Mouse (Mus musculus) megakaryocyte-erythroid progenitor cell, adult 5-6 weeks (primary cell): Measurements from ENCODE around the gene Dupd1. TPM values are rescaled to one million over a fixed set of nuclear protein-coding genes. Genes with fewer than 3 reads are reported as not detected.
A peak's percentile ranks its signal among the peaks of the same experiment; 100 is the strongest.

Source experiments
- ATAC-seq: replicated peaks from 2 replicates; pipeline ENCODE4 v1.8.0; 2016; ENCODE audit warnings: mild to moderate bottlenecking, inconsistent platforms; ENCODE audit not compliant: severe bottlenecking, poor library complexity, low FRiP score, low TSS enrichment
- total RNA-seq, 2 experiments: library from RNA; stranded (forward) in 1 of 2; stranded (reverse) in 1 of 2; fragments of 200-1000, 215-1000 nt in 1 of 2; fragments of >200 nt in 1 of 2; fragmentation: Nextera tagmentation in 1 of 2; gene quantifications; 2 replicates each; pipeline ENCODE4 v1.2.3; 2014 to 2017

The Dupd1 gene
- total RNA-seq, 2 experiments from 2014 or later = not detected

DNA sequence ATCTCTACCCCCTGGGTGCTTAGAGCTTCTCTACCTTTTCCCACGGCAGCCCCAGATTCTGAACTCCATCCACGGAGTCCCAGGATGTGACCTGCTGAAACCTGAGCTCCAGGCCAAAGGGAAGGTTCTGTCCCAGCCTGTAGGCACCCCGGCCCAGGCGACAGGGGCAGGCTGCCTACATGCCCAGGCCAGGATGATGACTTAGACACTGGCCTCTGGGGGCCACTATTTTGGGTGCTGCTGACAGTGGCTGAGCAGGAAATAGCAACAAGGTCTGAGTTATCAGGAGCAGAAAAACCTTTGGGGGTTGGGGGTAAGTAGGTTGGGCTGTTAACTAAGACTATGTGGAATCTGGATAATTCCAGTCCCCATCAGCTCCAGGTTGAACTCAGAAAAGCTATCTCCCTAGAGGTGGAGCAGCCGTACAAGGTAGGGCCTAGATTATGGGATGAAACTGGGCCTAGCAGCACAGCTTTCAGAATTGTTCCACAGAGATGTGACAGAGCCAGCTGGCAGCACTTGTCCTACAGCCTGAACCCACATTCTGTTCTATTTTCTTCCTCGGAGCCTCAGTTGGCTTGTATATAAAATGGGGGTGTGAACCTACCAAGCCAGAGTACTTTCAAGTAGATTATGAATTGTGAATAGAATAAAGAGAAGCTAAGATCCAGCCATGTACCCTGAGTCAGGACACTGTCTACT lies 14.8 kb upstream of the Dupd1 start:
- ATAC-seq = no peak

DNA sequence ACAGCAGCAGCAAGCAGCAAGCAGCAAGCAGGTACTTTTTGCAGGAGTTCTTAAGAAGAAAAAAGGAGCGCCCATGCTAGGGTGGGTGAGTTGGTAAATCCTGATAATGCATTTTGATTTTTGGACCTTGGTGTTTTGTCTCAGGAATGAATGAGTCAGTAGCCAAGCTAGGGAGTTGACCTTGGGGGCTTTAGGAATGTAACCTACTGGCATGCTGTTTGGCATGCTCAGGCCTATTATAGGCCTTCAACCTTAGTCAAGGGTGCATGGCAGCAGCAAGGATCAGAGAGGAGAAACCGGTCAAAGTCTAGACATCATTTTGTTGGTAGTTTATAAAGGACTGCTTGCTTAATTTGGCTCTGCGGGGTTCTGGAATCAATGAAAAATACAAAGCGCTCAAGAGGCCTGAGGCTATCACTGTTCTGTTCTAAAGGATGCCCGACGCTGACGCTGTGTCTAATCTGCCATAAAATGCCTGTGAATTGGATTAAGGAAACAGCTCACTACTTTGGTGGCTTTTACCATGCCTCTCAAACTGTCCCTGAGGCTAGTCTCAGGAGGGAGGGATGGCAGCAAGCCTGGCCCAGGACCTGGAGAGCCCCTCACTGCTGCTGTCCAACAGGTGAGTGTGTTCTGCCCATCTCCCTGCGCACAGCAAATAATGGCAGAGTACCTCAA lies 7.8 kb upstream of the Dupd1 start:
- ATAC-seq = no peak

DNA sequence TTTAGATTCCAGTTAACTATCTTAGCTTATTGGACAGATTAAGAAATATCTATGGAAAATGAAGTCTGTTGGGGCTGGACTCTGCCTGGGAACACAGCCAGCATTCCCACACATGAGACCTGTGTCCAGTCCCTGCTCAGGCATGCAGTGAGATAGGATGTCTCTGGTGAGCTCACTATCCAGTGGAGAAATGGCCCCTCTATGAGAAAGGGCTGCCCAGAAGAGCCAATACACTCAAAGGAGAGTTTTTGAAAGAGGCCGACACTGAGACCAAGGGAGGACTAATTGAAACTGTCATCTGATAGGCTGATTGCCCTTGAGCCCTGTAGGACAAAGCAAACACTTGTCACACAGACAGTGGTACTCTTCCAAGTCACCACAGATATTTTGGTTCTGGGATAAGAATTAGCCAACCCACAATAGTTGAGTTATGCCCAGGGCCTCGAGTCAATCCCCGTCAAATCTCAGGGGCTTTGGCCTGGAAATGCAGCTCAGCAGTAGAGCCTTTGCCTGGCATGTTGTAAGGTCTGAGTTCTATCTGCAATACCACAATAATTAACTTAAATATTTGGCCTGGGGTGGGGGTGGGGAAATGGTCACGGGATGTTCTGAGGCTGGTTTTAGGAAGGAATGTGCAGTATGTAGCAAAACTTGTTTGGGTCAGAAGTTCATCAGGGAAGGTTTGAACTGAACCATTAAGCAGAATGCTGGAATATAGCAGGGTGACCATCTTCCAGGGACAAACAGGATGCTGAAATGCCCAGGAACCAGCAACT lies 6.2 kb upstream of the Dupd1 start:
- no peak for ATAC-seq

DNA sequence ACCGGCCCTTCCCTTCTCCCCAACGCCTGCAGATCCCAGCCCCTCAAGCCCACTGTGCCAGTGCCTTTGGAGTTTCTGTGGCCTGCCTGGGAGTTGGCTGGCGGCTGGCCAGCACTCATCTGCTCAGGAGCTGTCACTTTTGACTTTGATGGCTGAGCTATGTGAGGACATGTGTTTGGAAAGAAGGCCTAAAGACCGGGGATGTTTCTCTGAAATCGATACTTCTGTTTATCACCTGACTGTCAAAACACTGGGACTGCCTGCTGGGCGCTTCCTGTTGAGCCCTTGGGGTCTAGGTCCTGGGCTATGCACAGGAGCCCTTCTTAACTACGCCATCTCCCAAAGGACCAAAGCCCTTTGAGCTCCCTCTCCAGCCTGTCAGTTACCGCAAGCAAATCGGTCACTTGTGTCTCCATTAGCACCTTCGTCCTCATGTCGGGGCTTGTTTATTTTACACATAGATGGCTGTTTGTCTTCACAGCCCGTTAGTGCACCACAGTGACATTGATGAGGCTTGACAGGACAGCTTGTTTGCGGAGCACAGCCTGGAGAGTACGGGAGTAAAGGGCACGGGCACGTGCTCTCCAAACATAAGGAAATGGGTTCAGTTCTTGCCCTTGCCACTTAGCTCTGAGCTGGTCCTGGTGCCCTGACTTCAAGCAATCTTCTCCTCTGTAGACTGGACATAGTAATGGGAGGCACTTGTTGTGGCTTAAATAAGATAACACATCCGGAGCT lies 5.4 kb upstream of the Dupd1 start:
- ATAC-seq = no peak

DNA sequence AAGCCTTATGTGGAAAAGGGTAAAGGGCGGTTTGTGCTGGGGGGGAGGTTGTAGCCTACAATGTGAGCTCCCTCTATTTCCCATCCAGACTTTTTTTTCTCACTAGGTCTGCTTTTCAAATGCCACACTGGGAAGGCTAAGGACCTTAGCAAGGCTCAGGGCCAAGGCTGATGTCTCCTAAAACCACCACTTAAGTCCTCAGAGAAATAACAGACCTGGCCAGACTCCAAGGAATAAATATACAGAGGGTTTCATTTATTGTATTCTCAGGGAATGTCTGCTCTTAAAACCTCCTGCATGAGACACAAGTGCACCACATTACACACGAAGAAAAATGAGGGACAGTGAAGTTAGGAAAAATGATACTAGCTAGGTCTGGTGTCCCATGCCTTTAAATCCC lies 3.1 kb downstream of the Dupd1 start:
- ATAC-seq = no peak

DNA sequence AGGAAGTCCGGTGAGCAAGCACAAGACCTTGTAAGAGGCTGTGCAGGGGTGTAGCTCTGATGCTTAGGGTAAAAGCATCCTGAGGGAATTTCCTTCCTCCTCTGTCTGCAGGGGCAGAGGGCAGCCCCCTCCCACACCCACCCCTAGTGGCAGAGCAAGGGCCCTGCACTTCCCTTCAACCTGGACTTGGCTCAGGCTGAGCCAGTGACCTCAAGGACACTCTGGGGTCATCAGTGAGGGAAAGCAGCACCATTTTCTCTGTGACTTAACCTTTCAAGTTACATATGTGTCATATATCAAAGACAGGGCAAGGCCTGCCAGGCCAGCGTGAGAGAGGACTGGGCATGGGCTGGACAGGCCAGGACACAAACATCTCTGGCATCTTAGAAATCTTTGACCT lies 4.8 kb downstream of the Dupd1 start:
- no peak for ATAC-seq

DNA sequence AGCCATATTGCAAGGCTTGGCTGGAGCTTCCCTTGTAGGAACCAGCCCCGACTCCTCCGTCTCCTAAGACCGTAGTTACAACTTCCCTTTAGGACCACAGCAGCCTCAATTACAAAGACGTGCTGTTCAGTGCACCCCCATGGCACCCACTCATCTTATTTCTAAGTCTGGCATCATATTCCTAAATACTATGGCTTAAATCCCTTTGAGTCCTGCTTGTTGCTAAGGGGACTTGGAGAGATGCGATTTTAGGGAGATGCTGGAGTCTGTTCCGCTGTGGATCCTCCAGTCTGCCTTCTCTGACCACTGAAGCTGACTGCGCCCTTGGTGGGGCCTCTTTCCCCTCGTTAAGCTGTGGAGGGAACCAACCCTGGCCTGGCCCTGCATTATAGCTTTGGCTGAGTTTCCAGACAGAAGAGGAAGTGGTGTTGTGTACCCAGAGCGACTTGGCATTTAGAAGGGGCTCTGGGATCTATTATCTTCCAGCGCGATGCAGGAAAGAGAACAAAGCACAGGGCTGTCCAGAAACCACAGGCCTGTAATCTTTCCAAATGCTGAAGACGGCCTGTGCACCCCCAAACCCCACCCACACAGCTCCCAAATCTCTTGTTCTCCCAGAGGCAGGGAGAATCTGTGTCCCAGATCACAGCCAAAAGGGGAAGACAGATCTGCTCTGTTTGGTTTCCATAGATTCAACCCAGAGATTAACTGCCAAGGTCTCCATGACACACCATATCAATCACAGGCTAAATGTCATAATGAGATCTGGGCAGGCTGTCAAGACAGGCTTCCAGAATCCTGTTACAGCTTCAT lies 7.4 kb downstream of the Dupd1 start:
- ATAC-seq = 0 out of 2 replicates have a peak, but pooled peaks have one; percentile 30

DNA sequence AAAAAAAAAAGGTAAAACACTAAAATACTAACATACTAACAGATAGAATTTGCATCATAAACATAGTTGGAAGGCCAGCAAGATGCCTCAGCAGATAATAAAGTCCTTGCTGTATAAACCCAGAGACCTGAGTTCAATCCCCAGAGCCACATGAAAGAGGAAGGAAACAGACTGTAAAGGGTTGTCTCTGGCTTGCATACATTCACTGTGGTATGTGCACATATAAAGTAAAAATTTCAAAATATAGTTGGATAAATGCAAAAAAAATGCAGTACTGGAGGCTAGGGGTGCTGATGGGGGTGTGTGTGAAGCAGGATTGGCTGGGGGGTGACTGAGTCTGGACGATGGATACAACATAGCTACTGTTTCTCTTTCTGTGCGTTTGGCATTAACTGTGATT lies 8.9 kb downstream of the Dupd1 start:
- no peak for ATAC-seq

DNA sequence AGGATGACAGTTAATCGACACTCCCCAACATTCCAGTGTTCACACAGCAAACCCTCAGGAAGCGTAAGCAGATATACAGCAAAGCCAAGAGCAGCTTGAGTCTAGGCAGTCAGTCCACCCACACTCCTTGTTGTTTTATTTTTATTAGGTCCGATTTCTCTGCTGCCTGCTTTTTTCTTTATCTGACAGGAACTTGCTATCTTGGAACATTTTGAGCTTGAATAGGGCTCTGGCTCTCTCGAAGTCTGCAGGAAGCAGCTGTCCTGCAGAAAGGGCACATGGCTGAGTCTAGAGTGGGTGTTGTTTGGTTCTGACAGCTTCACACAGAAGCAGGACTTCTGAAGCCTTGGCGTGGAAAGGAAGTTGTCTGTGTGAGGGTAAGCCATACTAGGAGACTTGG lies 11.1 kb downstream of the Dupd1 start:
- no peak for ATAC-seq

DNA sequence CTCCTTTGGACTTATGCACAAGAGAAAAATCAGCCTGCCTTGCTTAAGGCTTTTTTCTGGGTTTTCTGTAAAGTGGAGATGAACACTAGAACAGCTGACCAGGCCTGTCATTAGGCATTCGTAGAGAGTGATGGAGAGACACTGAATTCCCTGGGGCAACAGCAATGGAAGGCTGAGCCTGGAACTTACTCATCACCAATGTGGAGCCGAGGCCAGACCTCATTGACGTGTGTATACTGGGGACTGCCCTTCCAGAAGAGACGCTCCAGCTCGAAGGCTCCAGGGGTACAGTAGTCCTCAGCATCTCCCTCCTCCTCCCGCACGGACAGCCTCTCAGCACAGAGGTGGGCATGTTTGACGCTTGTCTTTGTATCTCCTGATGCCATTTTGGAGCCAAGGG lies 11.7 kb downstream of the Dupd1 start:
- no peak for ATAC-seq

DNA sequence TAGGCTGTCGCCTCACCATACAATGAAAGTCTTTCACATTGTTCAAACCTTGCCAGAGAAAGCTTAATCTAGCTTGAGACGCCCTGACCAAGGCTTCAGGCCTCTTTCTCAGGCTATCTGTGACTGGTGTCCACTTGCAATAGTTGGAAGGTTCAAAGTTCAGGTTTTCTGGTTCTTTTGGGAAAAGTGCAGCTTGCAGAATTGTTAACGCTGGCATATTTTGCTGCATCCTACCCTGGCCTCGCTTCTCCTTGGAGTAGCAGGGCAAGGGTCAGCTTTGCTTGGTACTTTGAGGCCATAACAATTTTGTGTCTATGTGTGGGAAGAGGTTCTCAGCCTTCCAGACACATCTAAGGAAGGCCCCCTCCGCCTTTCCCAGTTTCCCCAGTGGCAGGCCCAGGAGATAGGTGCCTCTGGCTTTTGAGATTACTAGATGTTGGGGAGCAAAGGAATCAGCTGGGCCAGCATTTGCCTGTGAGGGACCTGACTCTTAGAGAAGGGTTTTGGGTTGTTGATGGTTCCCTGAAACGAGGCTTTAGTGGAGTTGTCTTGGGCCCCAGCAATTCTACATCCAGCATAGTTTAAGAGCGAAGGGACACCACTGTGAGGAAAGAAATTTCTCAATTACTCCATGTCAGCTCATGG lies 18.1 kb downstream of the Dupd1 start:
- ATAC-seq = no peak

DNA sequence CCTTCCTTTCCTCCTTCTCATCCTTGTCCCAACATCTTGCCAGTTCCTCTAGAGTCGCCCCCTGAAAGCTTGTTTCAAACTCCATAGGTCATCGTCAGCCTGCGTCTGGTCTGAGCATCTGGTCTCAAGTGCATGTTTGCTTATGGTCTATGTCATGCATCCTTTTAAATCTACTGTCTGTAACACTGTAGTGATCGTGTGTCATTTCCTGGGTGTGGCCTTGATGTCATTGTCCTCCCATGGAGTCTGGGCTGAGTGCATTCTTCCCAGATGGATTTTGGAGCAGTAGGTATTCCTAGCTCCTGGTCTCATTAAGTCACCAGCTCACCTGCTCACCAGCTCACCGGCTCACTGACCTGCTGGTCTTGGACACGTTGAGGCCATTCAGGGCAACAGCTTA lies 19.4 kb downstream of the Dupd1 start:
- ATAC-seq = no peak

DNA sequence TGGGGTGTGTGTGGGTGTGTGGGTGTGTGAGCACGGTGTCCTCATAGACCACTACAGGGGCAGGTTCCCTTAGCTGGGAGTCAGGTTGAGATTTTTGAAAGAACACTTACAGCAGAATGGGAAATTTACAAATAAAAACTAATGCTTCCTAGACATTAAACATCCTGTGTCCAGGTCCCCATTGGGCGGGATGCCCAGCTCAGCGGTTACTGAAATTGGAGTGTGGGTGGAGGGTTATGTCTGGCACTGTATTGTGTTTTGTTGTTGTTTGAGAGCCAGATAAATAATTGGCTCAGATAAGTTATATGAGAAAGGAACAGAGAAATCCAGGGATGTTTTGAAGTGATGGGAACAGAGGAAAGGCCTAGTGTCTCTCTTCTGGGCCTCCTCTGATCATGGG lies 23.3 kb downstream of the Dupd1 start:
- no peak for ATAC-seq

DNA sequence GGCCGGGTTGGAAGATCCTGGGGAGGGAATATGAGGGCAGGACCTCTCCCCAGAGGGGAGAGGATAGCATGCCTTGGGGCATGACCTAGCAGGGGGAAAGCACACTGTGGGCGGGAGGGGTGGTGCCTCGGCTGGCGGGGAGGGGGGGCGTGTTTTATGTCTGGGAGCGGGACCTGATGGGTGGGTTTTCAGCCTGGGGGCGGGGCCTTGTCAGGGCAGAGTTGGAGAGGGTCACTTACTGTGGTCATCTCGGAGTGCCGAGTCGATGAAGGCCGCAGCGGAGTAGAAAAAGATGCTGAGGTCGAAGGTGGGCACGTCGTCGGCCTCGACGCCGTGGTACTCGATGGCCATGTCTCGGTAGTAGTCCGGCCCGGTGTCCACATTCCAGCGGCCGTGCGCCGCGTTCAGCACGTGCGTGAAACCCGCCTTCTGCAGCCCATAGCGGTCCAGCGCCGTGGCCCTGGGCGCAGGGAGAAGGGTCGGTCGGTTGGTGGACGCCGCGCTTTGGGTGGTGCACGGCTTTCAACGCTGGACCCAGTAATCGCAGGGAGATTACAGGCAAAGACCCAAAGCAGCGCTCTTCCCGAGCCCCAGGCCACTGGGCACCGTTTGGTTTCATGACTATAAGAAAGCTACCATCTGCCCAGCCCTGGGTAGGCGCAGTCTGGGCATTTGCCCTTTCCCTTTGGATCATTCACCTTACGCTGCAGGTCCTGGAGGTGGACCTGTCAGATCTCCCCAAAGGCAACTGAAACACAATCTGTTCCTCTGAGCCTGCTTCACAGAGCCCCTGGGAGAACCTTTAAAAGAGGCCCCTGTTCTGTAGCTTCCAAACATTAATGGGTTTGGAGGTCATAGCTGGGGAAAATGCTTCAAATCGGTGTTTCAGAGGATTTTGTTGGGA lies 27.7 kb downstream of the Dupd1 start:
- no peak for ATAC-seq

DNA sequence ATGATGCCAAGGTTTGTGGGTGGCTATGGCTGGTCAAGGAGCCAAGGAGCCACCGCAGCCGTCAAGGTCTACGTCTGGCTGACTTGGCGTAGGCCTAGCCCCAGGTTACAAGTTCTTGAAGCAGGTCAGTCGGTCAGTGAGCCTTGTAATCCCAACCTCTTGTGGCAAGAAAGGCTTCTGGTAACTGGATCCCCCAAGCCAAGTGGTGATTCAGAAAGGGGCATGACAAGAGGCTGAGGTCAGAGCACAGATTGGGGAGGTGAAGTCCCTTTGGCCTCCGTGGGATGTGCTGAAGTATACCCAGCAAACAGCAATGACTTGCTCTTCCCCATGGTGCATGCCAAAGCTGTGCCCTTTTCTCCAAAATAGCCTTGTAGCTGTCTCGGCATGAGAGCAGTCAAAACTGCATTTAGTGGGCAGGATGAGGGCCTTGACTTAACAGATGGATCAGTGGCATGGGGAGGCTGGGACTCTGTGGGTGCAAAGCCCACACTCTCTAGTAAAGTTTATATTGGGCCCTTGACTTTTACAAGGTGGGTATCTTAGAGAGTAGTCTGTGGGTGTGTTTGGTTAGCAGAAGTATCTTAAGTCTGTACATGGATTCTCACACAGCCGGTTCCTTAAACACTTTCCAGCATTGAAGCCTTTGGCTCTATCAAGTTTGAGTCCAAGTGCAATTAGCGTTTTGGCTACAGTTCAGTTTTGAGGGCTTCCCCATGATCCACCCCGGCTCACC lies 28.8 kb downstream of the Dupd1 start:
- no peak for ATAC-seq

DNA sequence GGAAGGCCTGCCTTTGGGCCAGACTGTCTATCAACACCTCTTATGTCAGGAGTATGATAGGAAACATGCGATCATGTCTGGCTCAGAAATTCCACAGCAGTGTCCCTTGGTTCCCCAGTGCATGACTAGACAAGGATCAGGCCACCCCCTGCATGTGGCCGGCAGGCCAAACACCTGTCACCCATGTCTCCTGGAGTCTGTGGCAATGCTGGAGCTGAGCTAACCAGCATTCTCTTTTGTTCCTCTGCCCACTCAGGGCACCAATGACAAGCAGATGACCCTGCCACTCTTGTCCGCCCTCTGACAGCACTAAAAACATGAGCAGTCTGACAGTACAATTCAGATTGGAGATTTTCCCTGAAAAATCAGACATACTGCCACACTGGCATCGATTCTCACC lies 30.5 kb downstream of the Dupd1 start:
- no peak for ATAC-seq

DNA sequence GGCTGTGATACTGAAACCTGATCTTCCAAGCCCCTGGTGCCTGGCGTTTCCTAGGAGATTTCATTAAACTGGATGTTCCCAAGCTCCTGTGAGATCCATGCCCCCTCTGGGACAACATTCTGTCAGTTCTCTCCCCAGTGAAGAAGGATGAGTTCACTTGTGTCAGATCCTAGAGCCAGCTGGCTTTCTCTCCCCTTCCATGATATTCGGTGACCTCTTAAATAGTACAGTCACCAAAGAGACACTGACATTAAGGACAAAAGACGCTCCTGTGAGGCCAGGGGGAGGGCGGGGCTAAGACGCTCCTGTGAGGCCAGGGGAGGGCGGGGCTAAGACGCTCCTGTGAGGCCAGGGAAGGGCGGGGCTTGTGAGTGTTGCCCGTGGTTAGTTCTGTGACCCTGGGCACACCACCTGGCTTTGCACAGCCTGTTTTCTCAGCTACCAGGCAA lies 31.7 kb downstream of the Dupd1 start:
- ATAC-seq = peak; percentile 95
